Mouse (Mus musculus): ENCODE data around the gene Taf8. TPM values are rescaled to one million over a fixed set of nuclear protein-coding genes. Genes with fewer than 3 reads are reported as not detected.

Gene Taf8
- total RNA-seq, 2 experiments from 2014 or later: 13.8 to 14.3 TPM

- no peak for DNase-seq (ENCODE audit: extremely low spot score in 1 of 2, low spot score in 2 of 2)
- intact Hi-C loops (cut with DNase I): no loop called here
These were observed 561 bp downstream of the Taf8 start for GRCm38 (mm10) chr17:47501531-47501930.

GRCm38 (mm10) chr17:47494132-47494531 lies 8.0 kb downstream of the Taf8 start:
- intact Hi-C loops (cut with DNase I): no loop called here
- no peak for DNase-seq (ENCODE audit: extremely low spot score in 1 of 2, low spot score in 2 of 2)

- intact Hi-C loops (cut with DNase I): no loop called here
- DNase-seq (ENCODE audit: extremely low spot score in 1 of 2, low spot score in 2 of 2): no peak
These were observed 8.4 kb downstream of the Taf8 start for GRCm38 (mm10) chr17:47493653-47494052.

- intact Hi-C loops (cut with DNase I): no loop called here
- DNase-seq (ENCODE audit: extremely low spot score in 1 of 2, low spot score in 2 of 2): no peak
These were observed 9.4 kb downstream of the Taf8 start for GRCm38 (mm10) chr17:47492731-47493130.

GRCm38 (mm10) chr17:47490791-47491190 lies 11.3 kb downstream of the Taf8 start:
- intact Hi-C loops (cut with DNase I): no loop called here
- no peak for DNase-seq (ENCODE audit: extremely low spot score in 1 of 2, low spot score in 2 of 2)

- intact Hi-C loops (cut with DNase I): loop anchor here (10.0 kb wide), 1 partner anchor 111 kb away; no protein-coding TSS in a partner anchor
- DNase-seq (ENCODE audit: extremely low spot score in 1 of 2, low spot score in 2 of 2): no peak
These were observed 16.3 kb downstream of the Taf8 start for GRCm38 (mm10) chr17:47485791-47486190.

GRCm38 (mm10) chr17:47484993-47485392 lies 17.1 kb downstream of the Taf8 start:
- intact Hi-C loops (cut with DNase I): loop anchor here (10.0 kb wide), 1 partner anchor 110 kb away; no protein-coding TSS in a partner anchor

GRCm38 (mm10) chr17:47484241-47484921 lies 17.7 kb downstream of the Taf8 start:
- DNase-seq (ENCODE audit: extremely low spot score in 1 of 2, low spot score in 2 of 2): no peak
- intact Hi-C loops (cut with DNase I): loop anchor here (10.0 kb wide), 1 partner anchor 110 kb away; no protein-coding TSS in a partner anchor

More at GRCm38 (mm10) chr17:47484993-47485392, 17.1 kb downstream of the Taf8 start:
- no peak for DNase-seq (ENCODE audit: extremely low spot score in 1 of 2, low spot score in 2 of 2)

- intact Hi-C loops (cut with DNase I): loop anchor here (10.0 kb wide), 1 partner anchor 108 kb away; no protein-coding TSS in a partner anchor
- DNase-seq (ENCODE audit: extremely low spot score in 1 of 2, low spot score in 2 of 2): peak in 1 of 2 experiments; percentile 75
These were observed 19.7 kb downstream of the Taf8 start for GRCm38 (mm10) chr17:47482401-47482800.

- intact Hi-C loops (cut with DNase I): loop anchor here (10.0 kb wide), 1 partner anchor 105 kb away; no protein-coding TSS in a partner anchor
- DNase-seq (ENCODE audit: extremely low spot score in 1 of 2, low spot score in 2 of 2): no peak
These were observed 22.2 kb downstream of the Taf8 start for GRCm38 (mm10) chr17:47479887-47480286.

GRCm38 (mm10) chr17:47475714-47476113 lies 26.4 kb downstream of the Taf8 start:
- intact Hi-C loops (cut with DNase I): no loop called here
- DNase-seq (ENCODE audit: extremely low spot score in 1 of 2, low spot score in 2 of 2): no peak

GRCm38 (mm10) chr17:47475181-47475580 lies 26.9 kb downstream of the Taf8 start:
- DNase-seq (ENCODE audit: extremely low spot score in 1 of 2, low spot score in 2 of 2): no peak
- intact Hi-C loops (cut with DNase I): no loop called here

- intact Hi-C loops (cut with DNase I): no loop called here
- DNase-seq (ENCODE audit: extremely low spot score in 1 of 2, low spot score in 2 of 2): no peak
These were observed 27.8 kb downstream of the Taf8 start for GRCm38 (mm10) chr17:47474250-47474649.

GRCm38 (mm10) chr17:47473434-47473974 lies 28.6 kb downstream of the Taf8 start:
- DNase-seq (ENCODE audit: extremely low spot score in 1 of 2, low spot score in 2 of 2): no peak
- intact Hi-C loops (cut with DNase I): no loop called here

GRCm38 (mm10) chr17:47472435-47473350 lies 29.4 kb downstream of the Taf8 start:
- intact Hi-C loops (cut with DNase I): no loop called here
- no peak for DNase-seq (ENCODE audit: extremely low spot score in 1 of 2, low spot score in 2 of 2)

GRCm38 (mm10) chr17:47470686-47471085 lies 31.4 kb downstream of the Taf8 start:
- no peak for DNase-seq (ENCODE audit: extremely low spot score in 1 of 2, low spot score in 2 of 2)
- intact Hi-C loops (cut with DNase I): no loop called here

GRCm38 (mm10) chr17:47470121-47470520 lies 32.0 kb downstream of the Taf8 start:
- intact Hi-C loops (cut with DNase I): no loop called here
- no peak for DNase-seq (ENCODE audit: extremely low spot score in 1 of 2, low spot score in 2 of 2)

GRCm38 (mm10) chr17:47469642-47470041 lies 32.5 kb downstream of the Taf8 start:
- no peak for DNase-seq (ENCODE audit: extremely low spot score in 1 of 2, low spot score in 2 of 2)
- intact Hi-C loops (cut with DNase I): no loop called here

- intact Hi-C loops (cut with DNase I): no loop called here
- DNase-seq (ENCODE audit: extremely low spot score in 1 of 2, low spot score in 2 of 2): no peak
These were observed 33.6 kb downstream of the Taf8 start for GRCm38 (mm10) chr17:47468466-47468865.

Measured in left cerebral cortex, postnatal 10 days (tissue).